Mouse (Mus musculus) heart, embryonic 13.5 days (tissue): ENCODE measurements at regions not wholly inside any gene's neighbourhood (a gene's known extent, or its start where the extent isn't known, plus 50 kb on each side); places are given as distances from the start of the nearest gene placed in this dataset.

Experiments
- ATAC-seq: fragments of 200-750 bp; cut with Nextera tagmentation; 2 replicates; pipeline ENCODE4 v1.8.0; 2017; ENCODE audit warnings: moderate TSS enrichment; ENCODE audit not compliant: insufficient number of reproducible peaks, low FRiP score, low TSS enrichment; ENCODE audit errors: extremely low read depth
- H3K27ac ChIP-seq: fragments of 300-500 bp; sonication (generic); replicated peaks from 2 replicates; pipeline ENCODE4 v1.5.1; 2015; ENCODE audit warnings: moderate library complexity, mild to moderate bottlenecking, inconsistent platforms
- H3K27me3 ChIP-seq: fragments of 300-500 bp; sonication (generic); replicated peaks from 2 replicates; pipeline ENCODE4 v1.6.1; 2015; ENCODE audit warnings: mild to moderate bottlenecking, inconsistent platforms
- H3K36me3 ChIP-seq: fragments of 300-500 bp; sonication (generic); 2 replicates; pipeline ENCODE4 v1.6.1; 2015; ENCODE audit warnings: mild to moderate bottlenecking, inconsistent platforms
- H3K4me1 ChIP-seq: fragments of 300-500 bp; sonication (generic); 2 replicates; pipeline ENCODE4 v1.6.1; 2015; ENCODE audit warnings: inconsistent platforms
- H3K4me2 ChIP-seq: fragments of 300-500 bp; sonication (generic); 2 replicates; pipeline ENCODE4 v1.6.1; 2015; ENCODE audit warnings: inconsistent platforms, mild to moderate bottlenecking, moderate library complexity
- H3K4me3 ChIP-seq: fragments of 300-500 bp; sonication (generic); 2 replicates; pipeline ENCODE4 v1.5.1; 2015; ENCODE audit warnings: moderate library complexity, mild to moderate bottlenecking, inconsistent platforms
- H3K9ac ChIP-seq: fragments of 300-500 bp; sonication (generic); 2 replicates; pipeline ENCODE4 v1.6.1; 2015; ENCODE audit warnings: inconsistent platforms, mild to moderate bottlenecking, moderate library complexity
- H3K9me3 ChIP-seq: fragments of 300-500 bp; sonication (generic); 2 replicates; pipeline ENCODE4 v1.6.1; 2016; ENCODE audit warnings: inconsistent platforms
- WGBS: fragments of 180-500 bp; shearing (Covaris S2); methylation state at CpG from one replicate; pipeline ENCODE4 v1.1.7; 2015; ENCODE audit warnings: mixed read lengths; 5-methylcytosine and 5-hydroxymethylcytosine counted together

DNA sequence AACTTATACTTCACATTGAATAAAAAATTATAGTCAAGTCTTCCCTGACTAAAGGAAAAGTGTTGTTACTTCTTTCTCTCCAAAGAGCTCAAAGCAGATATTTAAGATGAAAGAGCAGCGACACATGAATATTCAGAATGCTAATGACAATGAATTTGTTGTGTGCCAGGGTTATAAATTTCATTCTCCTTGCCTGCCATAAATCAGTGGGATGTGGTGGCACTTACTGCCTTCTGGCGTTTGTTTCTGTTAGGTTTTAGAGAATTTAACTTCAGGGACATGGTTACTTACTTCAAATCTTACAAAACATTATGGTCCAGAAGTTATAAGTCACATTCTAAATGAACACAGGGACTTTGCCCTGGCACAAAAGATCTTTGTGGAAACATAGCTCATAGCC lies 380.4 kb downstream of the Samd5 start:
- H3K4me2 ChIP-seq, result no peak overlapping the region
- no peaks in the 10 kb centered on the region for H3K9me3 ChIP-seq
- H3K36me3 ChIP-seq, result no peaks in the 10 kb centered on the region
- no peak overlapping the region for H3K4me3 ChIP-seq
- no peak overlapping the region for H3K27ac ChIP-seq
- no peak for ATAC-seq
- H3K27me3 ChIP-seq, result no peaks in the 10 kb centered on the region
- 71% methylated on average over 2 of the region's 2 CpGs for WGBS
- H3K4me1 ChIP-seq, result peaks cover 4% of the 10 kb centered on the region; the same call in 1 of the 2 replicates
- no peak overlapping the region for H3K9ac ChIP-seq

DNA sequence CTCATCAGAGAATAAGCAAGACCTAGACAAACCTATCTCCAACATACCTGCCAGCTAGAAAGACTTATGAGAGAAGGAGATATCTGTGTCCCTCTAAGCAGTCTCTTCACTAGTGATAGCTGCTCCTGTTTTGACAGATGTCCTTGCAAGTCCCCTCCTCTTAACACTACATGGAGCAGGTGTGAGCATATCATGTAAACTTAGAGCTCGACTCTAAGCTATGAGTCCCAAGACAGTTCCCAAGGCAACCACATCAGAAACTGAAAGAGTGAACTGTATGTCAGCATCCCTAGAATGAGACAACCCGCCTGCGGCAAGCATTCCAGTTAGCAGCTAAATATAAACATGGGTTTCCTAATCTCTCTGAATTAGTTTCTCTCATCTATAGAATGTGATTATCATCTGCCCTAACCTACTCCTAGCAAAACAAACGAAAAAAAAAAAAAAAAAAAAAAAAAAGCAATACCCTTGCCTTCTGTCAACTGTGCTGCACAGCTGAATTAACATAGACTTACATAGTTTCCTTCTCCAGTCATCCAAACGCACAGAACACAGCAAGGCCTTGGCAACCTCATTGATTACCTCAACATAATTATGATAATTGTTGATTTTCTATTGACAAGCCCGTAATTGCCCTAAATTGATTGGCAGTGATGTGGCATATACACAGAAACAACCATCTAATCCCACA lies 383.4 kb downstream of the Samd5 start:
- H3K36me3 ChIP-seq, result no peaks in the 10 kb centered on the region
- H3K27ac ChIP-seq, result no peak overlapping the region
- no peak overlapping the region for H3K4me3 ChIP-seq
- peaks cover 4% of the 10 kb centered on the region; the same call in 1 of the 2 replicates for H3K4me1 ChIP-seq
- H3K9ac ChIP-seq, result no peak overlapping the region
- no peak for ATAC-seq
- H3K9me3 ChIP-seq, result no peaks in the 10 kb centered on the region
- H3K27me3 ChIP-seq, result no peaks in the 10 kb centered on the region
- H3K4me2 ChIP-seq, result no peak overlapping the region
- WGBS, result 43% methylated on average over 6 of the region's 6 CpGs

DNA sequence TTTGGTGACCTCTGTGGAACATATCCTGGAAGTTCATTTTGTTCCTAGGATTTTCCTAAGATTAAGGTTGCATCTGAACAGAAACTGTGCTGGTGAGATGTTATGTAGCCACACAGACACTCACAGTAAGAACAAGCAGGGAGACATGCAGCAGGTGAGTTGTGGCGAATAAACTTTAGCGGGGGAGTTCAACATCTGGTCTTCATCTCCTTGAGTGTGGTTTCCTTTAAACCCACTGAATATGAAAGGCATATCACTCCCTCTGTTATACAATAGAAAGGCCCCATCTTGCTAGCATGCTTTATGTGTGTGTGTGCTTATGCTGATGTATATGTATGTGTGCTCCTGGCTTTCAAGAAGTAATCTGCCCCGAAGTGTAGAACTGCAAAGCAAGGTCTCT lies 387.1 kb upstream of the Sash1 start:
- no peak for ATAC-seq
- H3K27ac ChIP-seq, result peak overlapping the region; percentile 61; the same call in 1 of the 2 replicates

DNA sequence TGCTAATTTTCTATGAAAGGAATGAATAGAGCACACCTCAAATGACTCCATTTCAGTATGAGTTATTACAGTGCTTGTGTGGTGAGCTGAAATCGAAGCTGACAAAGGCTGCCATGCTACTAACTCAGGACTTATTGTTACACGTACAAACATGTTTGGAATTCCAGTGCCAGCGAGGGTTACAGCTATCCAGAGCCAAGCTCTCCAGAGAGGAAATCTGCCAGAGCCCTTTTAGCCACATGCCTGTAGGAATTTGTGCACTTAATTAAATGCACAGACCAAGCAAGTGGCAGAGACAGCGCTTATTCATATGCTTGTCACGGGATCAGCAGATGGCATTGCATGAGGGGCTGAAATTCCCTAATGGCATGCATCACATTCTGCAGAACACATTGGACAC lies 386.4 kb upstream of the Sash1 start:
- peak overlapping the region; percentile 61 for H3K27ac ChIP-seq
- H3K9ac ChIP-seq, result no peak overlapping the region
- no peaks in the 10 kb centered on the region for H3K27me3 ChIP-seq
- H3K9me3 ChIP-seq, result no peaks in the 10 kb centered on the region
- ATAC-seq, result no peak; the same call in 1 of the 2 replicates
- H3K4me1 ChIP-seq, result peaks cover 14% of the 10 kb centered on the region
- peak overlapping the region; percentile 3; the same call in 1 of the 2 replicates for H3K4me2 ChIP-seq
- no peak overlapping the region for H3K4me3 ChIP-seq
- 22% methylated on average over 5 of the region's 5 CpGs for WGBS
- H3K36me3 ChIP-seq, result no peaks in the 10 kb centered on the region

More for the DNA sequence above, 387.1 kb upstream of the Sash1 start:
- Histone ChIP-seq H3K9ac (no peak overlapping the region), H3K27me3 (no peaks in the 10 kb centered on the region), H3K9me3 (no peaks in the 10 kb centered on the region), H3K36me3 (no peaks in the 10 kb centered on the region), H3K4me1 (peaks cover 14% of the 10 kb centered on the region), H3K4me3 (no peak overlapping the region), H3K4me2 (no peak overlapping the region)
- 71% methylated on average over 3 of the region's 3 CpGs for WGBS

GRCm38 (mm10) chr10:9265528-9265927 lies 379.7 kb upstream of the Sash1 start:
- Histone ChIP-seq H3K27ac (no peak overlapping the region), H3K4me3 (no peak overlapping the region), H3K4me2 (no peak overlapping the region), H3K9ac (no peak overlapping the region), H3K9me3 (no peaks in the 10 kb centered on the region), H3K4me1 (no peaks in the 10 kb centered on the region), H3K36me3 (no peaks in the 10 kb centered on the region), H3K27me3 (no peaks in the 10 kb centered on the region)
- 77% methylated on average over 2 of the region's 2 CpGs for WGBS
- ATAC-seq, result no peak

- no peak overlapping the region for H3K9ac ChIP-seq
- no peaks in the 10 kb centered on the region for H3K9me3 ChIP-seq
- no peaks in the 10 kb centered on the region for H3K4me1 ChIP-seq
- no peak overlapping the region for H3K27ac ChIP-seq
- no peaks in the 10 kb centered on the region for H3K27me3 ChIP-seq
- no peaks in the 10 kb centered on the region for H3K36me3 ChIP-seq
- no peak overlapping the region for H3K4me3 ChIP-seq
- no peak overlapping the region for H3K4me2 ChIP-seq
- WGBS, result 73% methylated on average over 12 of the region's 12 CpGs
- no peak for ATAC-seq
Observed at GRCm38 (mm10) chr10:9264309-9265000, 378.6 kb upstream of the Sash1 start.

DNA sequence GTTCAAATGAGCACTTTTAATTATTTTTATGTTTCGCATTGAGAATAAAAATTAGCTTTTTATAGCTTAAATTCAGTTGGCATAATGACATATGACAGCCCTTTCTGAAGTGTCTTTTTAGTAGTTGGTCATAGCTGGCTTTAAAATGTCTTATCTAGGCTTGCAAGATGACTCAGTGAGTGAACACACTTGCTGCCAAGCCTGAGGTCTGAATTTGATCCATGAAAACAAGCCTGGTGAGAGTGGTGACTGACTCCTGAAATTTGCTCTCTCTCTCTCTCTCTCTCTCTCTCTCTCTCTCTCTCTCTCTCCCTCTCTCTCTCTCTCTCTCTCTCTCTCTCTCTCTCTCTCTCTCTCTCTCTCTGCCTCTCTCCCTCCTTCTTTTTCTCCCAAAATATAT lies 372.8 kb upstream of the Sash1 start:
- Histone ChIP-seq H3K27ac (no peak overlapping the region), H3K4me2 (no peak overlapping the region), H3K4me3 (no peak overlapping the region), H3K9ac (no peak overlapping the region), H3K4me1 (no peaks in the 10 kb centered on the region), H3K36me3 (no peaks in the 10 kb centered on the region), H3K27me3 (no peaks in the 10 kb centered on the region), H3K9me3 (no peaks in the 10 kb centered on the region)
- no peak for ATAC-seq
- WGBS, result 71% methylated on average over 1 of the region's 1 CpGs

- Histone ChIP-seq H3K9me3 (no peaks in the 10 kb centered on the region), H3K9ac (no peak overlapping the region), H3K27me3 (no peaks in the 10 kb centered on the region), H3K27ac (no peak overlapping the region), H3K4me2 (no peak overlapping the region), H3K4me3 (no peak overlapping the region), H3K36me3 (no peaks in the 10 kb centered on the region), H3K4me1 (no peaks in the 10 kb centered on the region)
- ATAC-seq, result no peak
- WGBS, result 15% methylated on average over 3 of the region's 3 CpGs
Observed at GRCm38 (mm10) chr10:9252941-9253217, 367.0 kb upstream of the Sash1 start.

DNA sequence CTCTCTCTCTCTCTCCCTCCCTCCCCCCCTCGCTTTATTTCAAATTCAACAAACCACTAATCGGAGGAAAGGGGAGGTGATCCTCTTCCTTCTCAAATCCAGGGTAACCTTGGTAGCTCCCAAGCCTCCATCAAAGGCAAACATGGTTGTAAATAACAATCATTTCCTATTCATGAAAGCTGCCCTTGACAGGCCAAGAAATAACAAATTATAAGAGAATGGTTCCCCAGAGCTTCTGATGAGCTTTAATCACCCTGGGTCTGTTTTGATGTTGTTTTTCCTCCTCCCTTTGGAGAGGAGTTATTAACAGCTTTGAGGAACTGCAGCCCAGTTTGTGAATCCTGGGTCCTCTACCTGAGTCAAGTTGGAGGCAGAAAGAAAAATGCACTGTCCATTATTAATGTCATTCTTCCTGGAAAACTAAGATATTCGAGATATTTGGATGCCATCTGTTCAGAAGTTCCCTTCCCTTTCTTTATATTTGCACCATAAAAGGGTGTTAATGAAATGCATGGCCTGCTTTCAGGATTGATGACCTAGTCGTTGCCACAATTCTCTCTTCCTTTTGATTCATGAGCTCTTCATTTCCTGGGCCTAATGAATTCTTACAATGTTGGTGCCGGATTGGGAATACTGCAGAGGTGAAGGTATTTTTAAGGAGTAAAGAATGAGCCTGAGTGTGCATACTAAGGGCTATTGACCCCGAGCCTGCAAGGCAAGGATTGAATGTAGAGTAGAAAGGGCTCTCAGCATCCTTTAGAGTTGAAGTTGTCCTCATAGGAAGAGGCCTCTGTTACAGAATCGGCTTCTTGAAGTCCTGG lies 366.5 kb upstream of the Sash1 start:
- Histone ChIP-seq H3K27ac (no peak overlapping the region), H3K36me3 (no peaks in the 10 kb centered on the region), H3K9ac (no peak overlapping the region), H3K9me3 (no peaks in the 10 kb centered on the region), H3K4me1 (no peaks in the 10 kb centered on the region), H3K27me3 (no peaks in the 10 kb centered on the region), H3K4me2 (no peak overlapping the region), H3K4me3 (no peak overlapping the region)
- WGBS, result 49% methylated on average over 7 of the region's 7 CpGs
- ATAC-seq, result no peak

- Histone ChIP-seq H3K27ac (no peak overlapping the region), H3K9me3 (no peaks in the 10 kb centered on the region), H3K4me1 (peaks cover 14% of the 10 kb centered on the region), H3K36me3 (no peaks in the 10 kb centered on the region), H3K27me3 (no peaks in the 10 kb centered on the region), H3K4me3 (no peak overlapping the region), H3K9ac (no peak overlapping the region), H3K4me2 (no peak overlapping the region)
- ATAC-seq, result no peak
- WGBS, result 71% methylated on average over 4 of the region's 4 CpGs
Observed at GRCm38 (mm10) chr10:9243281-9243618, 357.4 kb upstream of the Sash1 start.

GRCm38 (mm10) chr10:9242596-9243280 lies 356.9 kb upstream of the Sash1 start:
- H3K4me3 ChIP-seq, result no peak overlapping the region
- H3K27me3 ChIP-seq, result no peaks in the 10 kb centered on the region
- peaks cover 14% of the 10 kb centered on the region for H3K4me1 ChIP-seq
- H3K4me2 ChIP-seq, result no peak overlapping the region
- no peak overlapping the region for H3K27ac ChIP-seq
- no peak for ATAC-seq
- 58% methylated on average over 7 of the region's 7 CpGs for WGBS
- no peaks in the 10 kb centered on the region for H3K9me3 ChIP-seq
- H3K9ac ChIP-seq, result no peak overlapping the region
- no peaks in the 10 kb centered on the region for H3K36me3 ChIP-seq
